Mouse (Mus musculus) liver, embryonic 16.5 days (tissue): ENCODE data around the gene Car11. TPM values are rescaled to one million over a fixed set of nuclear protein-coding genes. Genes with fewer than 3 reads are reported as not detected.
A peak's percentile ranks its signal among the peaks of the same experiment; 100 is the strongest.

Experiments
- ATAC-seq: fragments of 200-750 bp; cut with Nextera tagmentation; 2 replicates; pipeline ENCODE4 v1.8.0; 2017; ENCODE audit warnings: low read depth, mild to moderate bottlenecking, moderate number of reproducible peaks, moderate library complexity
- H3K27ac ChIP-seq: fragments of 300-500 bp; sonication (generic); 2 replicates; pipeline ENCODE4 v1.5.1; 2014; ENCODE audit warnings: mild to moderate bottlenecking, low read length
- H3K27me3 ChIP-seq: fragments of 300-500 bp; sonication (generic); 2 replicates; pipeline ENCODE4 v1.6.1; 2014; ENCODE audit warnings: low read depth, low read length, mixed read lengths; ENCODE audit not compliant: control insufficient read depth, insufficient read depth
- H3K36me3 ChIP-seq: fragments of 300-500 bp; sonication (generic); 2 replicates; pipeline ENCODE4 v1.6.1; 2014; ENCODE audit warnings: mild to moderate bottlenecking; ENCODE audit not compliant: control insufficient read depth, insufficient read depth
- H3K4me1 ChIP-seq: fragments of 300-500 bp; sonication (generic); 2 replicates; pipeline ENCODE4 v1.6.1; 2014; ENCODE audit warnings: low read depth, low read length, mixed read lengths; ENCODE audit not compliant: control insufficient read depth
- H3K4me2 ChIP-seq: fragments of 300-500 bp; sonication (generic); 2 replicates; pipeline ENCODE4 v1.6.1; 2014; ENCODE audit warnings: low read depth, low read length, mixed read lengths
- H3K4me3 ChIP-seq: fragments of 300-500 bp; sonication (generic); 2 replicates; pipeline ENCODE4 v1.5.1; 2014; ENCODE audit warnings: low read depth, mild to moderate bottlenecking, low read length
- H3K9ac ChIP-seq: fragments of 300-500 bp; sonication (generic); 2 replicates; pipeline ENCODE4 v1.6.1; 2014; ENCODE audit warnings: low read depth, low read length
- H3K9me3 ChIP-seq: fragments of 300-500 bp; sonication (generic); replicated peaks from 2 replicates; pipeline ENCODE4 v1.6.1; 2016; ENCODE audit warnings: low read length; ENCODE audit not compliant: control insufficient read depth
- WGBS: fragments of 180-500 bp; shearing (Covaris S2); extraction: QIAGEN DNeasy Blood & Tissue Kit; methylation state at CpG from one replicate; pipeline ENCODE4 v1.1.7; 2014; ENCODE audit not compliant: insufficient replicate concordance; 5-methylcytosine and 5-hydroxymethylcytosine counted together
- polyA plus RNA-seq: library from polyadenylated mRNA; unstranded; fragments of >200 nt; fragmentation: Nextera tagmentation; extraction: Ambion mirVana; gene quantifications from 2 replicates; pipeline ENCODE4 v1.2.1, GENCODE M21; 2015

Car11 gene
- polyA plus RNA-seq, 1 experiment from 2014 or later: 0.37 TPM

GRCm38 (mm10) chr7:45725151-45725550 lies 25.5 kb downstream of the Car11 start:
- Histone ChIP-seq H3K9me3 (no peaks in the 10 kb centered on the region), H3K9ac (no peak overlapping the region), H3K27me3 (no peaks in the 10 kb centered on the region), H3K4me1 (peaks cover 3% of the 10 kb centered on the region), H3K27ac (no peak overlapping the region), H3K4me2 (no peak overlapping the region), H3K4me3 (no peak overlapping the region), H3K36me3 (peaks cover 25% of the 10 kb centered on the region)
- no peak for ATAC-seq
- WGBS: 83% methylated on average over 9 of the region's 9 CpGs

- no peak within 1 kb of the TSS for H3K4me3 ChIP-seq
- peaks cover 3% of the 10 kb centered on the region for H3K4me1 ChIP-seq
- no peaks in the 10 kb centered on the region for H3K9me3 ChIP-seq
- no peak within 1 kb of the TSS for H3K9ac ChIP-seq
- H3K27me3 ChIP-seq: no peaks in the 10 kb centered on the region
- no peak within 1 kb of the TSS for H3K4me2 ChIP-seq
- no peak for ATAC-seq
- peaks cover 20% of the 10 kb centered on the region for H3K36me3 ChIP-seq
- H3K27ac ChIP-seq: no peak within 1 kb of the TSS
- WGBS: 79% methylated on average over 11 of the region's 11 CpGs
These were observed 26.1 kb downstream of the Car11 start, which contains the start of gene Spaca4 for GRCm38 (mm10) chr7:45725713-45726112. Gene Spaca4 (minus strand): TSS chr7:45725813.

GRCm38 (mm10) chr7:45726419-45726818 lies 26.8 kb downstream of the Car11 start:
- Histone ChIP-seq H3K4me2 (no peak overlapping the region), H3K9ac (no peak overlapping the region), H3K4me1 (no peaks in the 10 kb centered on the region; the same call in 1 of the 2 replicates), H3K4me3 (no peak overlapping the region), H3K27ac (no peak overlapping the region), H3K27me3 (no peaks in the 10 kb centered on the region), H3K36me3 (peaks cover 14% of the 10 kb centered on the region; the same call in 1 of the 2 replicates), H3K9me3 (no peaks in the 10 kb centered on the region)
- no peak for ATAC-seq
- 82% methylated on average over 10 of the region's 10 CpGs for whole genome bisulfite sequencing

GRCm38 (mm10) chr7:45727625-45728024 lies 28.0 kb downstream of the Car11 start:
- no peak for ATAC-seq
- Histone ChIP-seq H3K4me2 (no peak overlapping the region), H3K4me1 (no peaks in the 10 kb centered on the region; the same call in 1 of the 2 replicates), H3K9ac (no peak overlapping the region), H3K36me3 (peaks cover 14% of the 10 kb centered on the region; the same call in 1 of the 2 replicates), H3K27me3 (no peaks in the 10 kb centered on the region), H3K9me3 (no peaks in the 10 kb centered on the region), H3K4me3 (no peak overlapping the region), H3K27ac (no peak overlapping the region)
- 63% methylated on average over 3 of the region's 3 CpGs for WGBS

GRCm38 (mm10) chr7:45730727-45731431 lies 31.2 kb downstream of the Car11 start:
- no peak for ATAC-seq
- Histone ChIP-seq H3K4me3 (no peak overlapping the region), H3K27ac (no peak overlapping the region), H3K9ac (no peak overlapping the region), H3K4me2 (no peak overlapping the region), H3K27me3 (no peaks in the 10 kb centered on the region), H3K36me3 (no peaks in the 10 kb centered on the region), H3K4me1 (no peaks in the 10 kb centered on the region; the same call in 1 of the 2 replicates), H3K9me3 (no peaks in the 10 kb centered on the region)
- WGBS: 25% methylated on average over 16 of the region's 16 CpGs

- no peaks in the 10 kb centered on the region for H3K36me3 ChIP-seq
- H3K27ac ChIP-seq: no peak overlapping the region
- H3K4me2 ChIP-seq: no peak overlapping the region
- no peak overlapping the region for H3K4me3 ChIP-seq
- ATAC-seq: no peak
- H3K9me3 ChIP-seq: no peaks in the 10 kb centered on the region
- H3K9ac ChIP-seq: no peak overlapping the region
- H3K27me3 ChIP-seq: no peaks in the 10 kb centered on the region
- H3K4me1 ChIP-seq: no peaks in the 10 kb centered on the region; the same call in 1 of the 2 replicates
- WGBS: 53% methylated on average over 5 of the region's 5 CpGs
These were observed 33.8 kb downstream of the Car11 start for GRCm38 (mm10) chr7:45733477-45733876.

- H3K36me3 ChIP-seq: no peaks in the 10 kb centered on the region
- H3K27me3 ChIP-seq: no peaks in the 10 kb centered on the region
- H3K27ac ChIP-seq: no peak overlapping the region
- peak; percentile 58; the same call in 1 of the 2 replicates for ATAC-seq
- 7% methylated on average over 9 of the region's 9 CpGs for WGBS
- H3K4me1 ChIP-seq: no peaks in the 10 kb centered on the region
- no peak overlapping the region for H3K4me3 ChIP-seq
- no peaks in the 10 kb centered on the region for H3K9me3 ChIP-seq
- H3K9ac ChIP-seq: no peak overlapping the region
- H3K4me2 ChIP-seq: no peak overlapping the region
These were observed 39.6 kb downstream of the Car11 start for GRCm38 (mm10) chr7:45739162-45739763.

GRCm38 (mm10) chr7:45739820-45740219 lies 40.2 kb downstream of the Car11 start:
- no peak overlapping the region for H3K27ac ChIP-seq
- no peaks in the 10 kb centered on the region for H3K4me1 ChIP-seq
- H3K9me3 ChIP-seq: no peaks in the 10 kb centered on the region
- no peak overlapping the region for H3K4me2 ChIP-seq
- H3K4me3 ChIP-seq: no peak overlapping the region
- no peak for ATAC-seq
- H3K9ac ChIP-seq: no peak overlapping the region
- H3K36me3 ChIP-seq: no peaks in the 10 kb centered on the region
- 64% methylated on average over 10 of the region's 10 CpGs for WGBS
- no peaks in the 10 kb centered on the region for H3K27me3 ChIP-seq

GRCm38 (mm10) chr7:45741308-45741707 lies 41.7 kb downstream of the Car11 start:
- WGBS: 27% methylated on average over 12 of the region's 12 CpGs
- no peak overlapping the region for H3K4me2 ChIP-seq
- no peaks in the 10 kb centered on the region for H3K4me1 ChIP-seq
- no peak overlapping the region for H3K4me3 ChIP-seq
- H3K27ac ChIP-seq: no peak overlapping the region
- H3K27me3 ChIP-seq: no peaks in the 10 kb centered on the region
- no peak for ATAC-seq
- H3K36me3 ChIP-seq: no peaks in the 10 kb centered on the region
- no peak overlapping the region for H3K9ac ChIP-seq
- no peaks in the 10 kb centered on the region for H3K9me3 ChIP-seq
